Mouse (Mus musculus) stomach, embryonic 14.5 days (tissue): Measurements from ENCODE around the gene Add2. TPM values are rescaled to one million over a fixed set of nuclear protein-coding genes. Genes with fewer than 3 reads are reported as not detected.

Experiments
- ATAC-seq: fragments of 200-750 bp; cut with Nextera tagmentation; 2 replicates; pipeline ENCODE4 v1.8.0; 2017; ENCODE audit warnings: low read depth, moderate TSS enrichment; ENCODE audit not compliant: insufficient number of reproducible peaks, insufficient read depth, low FRiP score
- H3K27ac ChIP-seq: fragments of 300-500 bp; sonication (generic); 2 replicates; pipeline ENCODE4 v1.5.1; 2014; ENCODE audit warnings: mild to moderate bottlenecking, low read length, moderate library complexity, mixed read lengths
- H3K27me3 ChIP-seq: fragments of 300-500 bp; sonication (generic); 2 replicates; pipeline ENCODE4 v1.6.1; 2014; ENCODE audit warnings: low read length, control low read depth, mixed read lengths; ENCODE audit not compliant: control insufficient read depth, insufficient read depth
- H3K36me3 ChIP-seq: fragments of 300-500 bp; sonication (generic); 2 replicates; pipeline ENCODE4 v1.6.1; 2014; ENCODE audit warnings: mild to moderate bottlenecking, control low read depth, low read length, moderate library complexity, mixed read lengths; ENCODE audit not compliant: control insufficient read depth, insufficient read depth
- H3K4me1 ChIP-seq: fragments of 300-500 bp; sonication (generic); 2 replicates; pipeline ENCODE4 v1.6.1; 2014; ENCODE audit warnings: low read length, control low read depth, mixed read lengths; ENCODE audit not compliant: control insufficient read depth, insufficient read depth
- H3K4me2 ChIP-seq: fragments of 300-500 bp; sonication (generic); replicated peaks from 2 replicates; pipeline ENCODE4 v1.6.1; 2014; ENCODE audit warnings: low read depth, low read length, control low read depth
- H3K4me3 ChIP-seq: fragments of 300-500 bp; sonication (generic); 2 replicates; pipeline ENCODE4 v1.5.1; 2014; ENCODE audit warnings: low read depth, low read length, control low read depth
- H3K9ac ChIP-seq: fragments of 300-500 bp; sonication (generic); replicated peaks from 2 replicates; pipeline ENCODE4 v1.6.1; 2014; ENCODE audit warnings: low read depth, mild to moderate bottlenecking, control low read depth, low read length, moderate library complexity, mixed read lengths
- H3K9me3 ChIP-seq: fragments of 300-500 bp; sonication (generic); 2 replicates; pipeline ENCODE4 v1.6.1; 2016; ENCODE audit warnings: low read depth, low read length, control low read depth; ENCODE audit not compliant: control insufficient read depth
- WGBS: fragments of 180-500 bp; shearing (Covaris S2); extraction: QIAGEN DNeasy Blood & Tissue Kit; methylation state at CpG from one replicate; pipeline ENCODE4 v1.1.7; 2014; 5-methylcytosine and 5-hydroxymethylcytosine counted together
- polyA plus RNA-seq: library from polyadenylated mRNA; unstranded; fragments of >200 nt; fragmentation: Nextera tagmentation; extraction: Ambion mirVana; gene quantifications from 2 replicates; pipeline ENCODE4 v1.2.1, GENCODE M21; 2014

Add2 gene
- polyA plus RNA-seq, 1 experiment from 2014 or later = 7.7 TPM

DNA sequence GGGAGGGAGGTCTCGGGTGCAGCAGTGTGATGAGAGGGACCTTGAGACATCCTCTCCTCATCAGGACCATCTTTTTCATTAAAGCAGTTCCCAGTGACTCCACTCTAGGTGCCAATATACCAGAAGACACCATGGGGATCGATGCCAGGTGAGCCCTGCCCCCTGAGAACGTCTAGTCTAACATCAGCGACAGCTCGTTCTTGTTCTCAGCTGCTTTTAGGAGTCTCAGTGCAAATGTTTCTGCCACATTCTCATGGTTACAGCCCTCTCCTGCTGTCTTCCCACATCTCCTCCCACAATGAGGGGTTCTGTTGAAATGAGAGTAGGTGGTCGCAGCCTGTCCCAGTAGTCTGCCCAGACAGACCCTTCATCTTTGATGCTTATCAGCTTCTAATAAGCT lies 38.2 kb downstream of the Add2 start:
- Histone ChIP-seq H3K27ac (no peak overlapping the region), H3K9me3 (no peaks in the 10 kb centered on the region), H3K9ac (no peak overlapping the region), H3K36me3 (no peaks in the 10 kb centered on the region), H3K4me1 (no peaks in the 10 kb centered on the region), H3K4me2 (no peak overlapping the region), H3K4me3 (no peak overlapping the region), H3K27me3 (no peaks in the 10 kb centered on the region)
- ATAC-seq = no peak
- 85% methylated on average over 6 of the region's 6 CpGs for WGBS

GRCm38 (mm10) chr6:86067145-86067544 lies 38.7 kb downstream of the Add2 start:
- no peak overlapping the region for H3K4me3 ChIP-seq
- H3K9ac ChIP-seq = no peak overlapping the region
- no peak overlapping the region for H3K4me2 ChIP-seq
- H3K9me3 ChIP-seq = no peaks in the 10 kb centered on the region
- WGBS = 57% methylated on average over 5 of the region's 5 CpGs
- no peaks in the 10 kb centered on the region for H3K4me1 ChIP-seq
- no peaks in the 10 kb centered on the region for H3K36me3 ChIP-seq
- no peak for ATAC-seq
- H3K27ac ChIP-seq = no peak overlapping the region
- H3K27me3 ChIP-seq = no peaks in the 10 kb centered on the region

GRCm38 (mm10) chr6:86069009-86069408 lies 40.5 kb downstream of the Add2 start:
- ATAC-seq = no peak
- H3K4me3 ChIP-seq = no peak overlapping the region
- no peak overlapping the region for H3K4me2 ChIP-seq
- no peaks in the 10 kb centered on the region for H3K9me3 ChIP-seq
- no peak overlapping the region for H3K27ac ChIP-seq
- 73% methylated on average over 5 of the region's 5 CpGs for WGBS
- H3K27me3 ChIP-seq = no peaks in the 10 kb centered on the region
- no peaks in the 10 kb centered on the region for H3K4me1 ChIP-seq
- H3K9ac ChIP-seq = no peak overlapping the region
- no peaks in the 10 kb centered on the region for H3K36me3 ChIP-seq

DNA sequence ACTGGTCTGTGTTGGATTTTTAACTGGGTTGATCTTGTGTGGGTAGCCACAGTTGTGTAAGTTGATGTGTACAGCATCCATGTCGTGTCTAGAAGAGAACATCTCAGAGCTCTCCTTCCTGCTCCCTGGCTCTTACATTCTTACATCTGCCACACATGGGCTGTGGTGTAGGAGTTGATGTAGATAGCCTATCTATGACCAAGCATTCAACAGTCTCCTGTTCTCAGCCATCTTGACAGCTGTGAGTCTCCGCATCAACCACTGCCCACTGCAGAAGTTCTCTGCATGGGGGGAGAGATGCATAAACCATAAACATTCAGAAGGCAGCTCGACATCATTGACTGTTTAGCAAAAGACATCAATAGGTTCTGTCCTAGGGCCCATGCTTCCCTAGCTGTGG lies 41.4 kb downstream of the Add2 start:
- Histone ChIP-seq H3K4me2 (no peak overlapping the region), H3K4me1 (no peaks in the 10 kb centered on the region), H3K36me3 (no peaks in the 10 kb centered on the region), H3K9me3 (no peaks in the 10 kb centered on the region), H3K4me3 (no peak overlapping the region), H3K27ac (no peak overlapping the region), H3K9ac (no peak overlapping the region), H3K27me3 (no peaks in the 10 kb centered on the region)
- 89% methylated on average over 3 of the region's 3 CpGs for WGBS
- no peak for ATAC-seq

GRCm38 (mm10) chr6:86070277-86070676 lies 41.8 kb downstream of the Add2 start:
- H3K4me2 ChIP-seq = no peak overlapping the region
- no peaks in the 10 kb centered on the region for H3K36me3 ChIP-seq
- no peak overlapping the region for H3K9ac ChIP-seq
- no peak for ATAC-seq
- no peak overlapping the region for H3K27ac ChIP-seq
- no peak overlapping the region for H3K4me3 ChIP-seq
- H3K4me1 ChIP-seq = no peaks in the 10 kb centered on the region
- H3K27me3 ChIP-seq = no peaks in the 10 kb centered on the region
- H3K9me3 ChIP-seq = no peaks in the 10 kb centered on the region
- WGBS = 72% methylated on average over 7 of the region's 7 CpGs

- H3K36me3 ChIP-seq = no peaks in the 10 kb centered on the region
- no peak overlapping the region for H3K4me3 ChIP-seq
- no peak overlapping the region for H3K4me2 ChIP-seq
- H3K27ac ChIP-seq = no peak overlapping the region
- 84% methylated on average over 3 of the region's 3 CpGs for WGBS
- no peak for ATAC-seq
- H3K27me3 ChIP-seq = no peaks in the 10 kb centered on the region
- H3K9ac ChIP-seq = no peak overlapping the region
- H3K4me1 ChIP-seq = no peaks in the 10 kb centered on the region
- no peaks in the 10 kb centered on the region for H3K9me3 ChIP-seq
Observed at GRCm38 (mm10) chr6:86073882-86074281, 45.4 kb downstream of the Add2 start.

DNA sequence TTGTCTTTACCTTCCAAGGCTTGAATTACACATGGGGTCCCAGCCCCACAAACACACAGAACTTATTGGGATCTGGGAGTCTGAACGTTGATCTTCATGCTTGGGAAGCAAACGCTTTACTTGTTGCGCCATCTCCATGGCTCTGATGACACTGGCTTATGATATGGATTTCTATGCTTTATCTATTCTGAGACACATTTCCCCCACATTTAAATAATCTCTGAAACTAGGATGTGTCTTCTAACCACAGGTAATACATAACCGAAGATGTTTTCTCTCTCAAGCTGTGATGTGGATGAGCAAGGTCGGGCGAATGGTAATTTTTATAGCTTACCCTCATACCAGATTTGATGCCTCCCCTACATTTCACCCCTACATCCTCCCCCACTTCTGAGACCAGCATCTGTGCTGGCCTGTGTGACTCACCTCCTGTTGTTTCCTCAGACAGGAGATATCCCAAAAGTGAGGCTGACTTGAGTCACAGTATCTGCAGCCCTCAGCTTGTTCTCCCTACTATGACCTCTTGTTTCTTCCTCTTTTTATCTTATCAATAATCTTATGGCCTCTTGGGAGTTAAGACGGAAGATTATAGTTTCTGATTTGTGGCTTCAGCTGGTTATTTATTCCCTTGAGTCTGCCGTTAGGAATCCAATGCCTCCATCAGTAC lies 46.2 kb downstream of the Add2 start:
- no peak for ATAC-seq
- H3K4me3 ChIP-seq = no peak overlapping the region
- no peaks in the 10 kb centered on the region for H3K4me1 ChIP-seq
- no peak overlapping the region for H3K9ac ChIP-seq
- no peaks in the 10 kb centered on the region for H3K36me3 ChIP-seq
- no peaks in the 10 kb centered on the region for H3K27me3 ChIP-seq
- H3K27ac ChIP-seq = no peak overlapping the region
- no peaks in the 10 kb centered on the region for H3K9me3 ChIP-seq
- WGBS = 72% methylated on average over 8 of the region's 8 CpGs
- no peak overlapping the region for H3K4me2 ChIP-seq

GRCm38 (mm10) chr6:86076525-86076924 lies 48.0 kb downstream of the Add2 start:
- H3K4me2 ChIP-seq = no peak overlapping the region
- WGBS = 83% methylated on average over 2 of the region's 2 CpGs
- no peak for ATAC-seq
- H3K27me3 ChIP-seq = no peaks in the 10 kb centered on the region
- H3K4me1 ChIP-seq = no peaks in the 10 kb centered on the region
- no peak overlapping the region for H3K9ac ChIP-seq
- no peak overlapping the region for H3K27ac ChIP-seq
- H3K4me3 ChIP-seq = no peak overlapping the region
- H3K36me3 ChIP-seq = no peaks in the 10 kb centered on the region
- no peaks in the 10 kb centered on the region for H3K9me3 ChIP-seq

DNA sequence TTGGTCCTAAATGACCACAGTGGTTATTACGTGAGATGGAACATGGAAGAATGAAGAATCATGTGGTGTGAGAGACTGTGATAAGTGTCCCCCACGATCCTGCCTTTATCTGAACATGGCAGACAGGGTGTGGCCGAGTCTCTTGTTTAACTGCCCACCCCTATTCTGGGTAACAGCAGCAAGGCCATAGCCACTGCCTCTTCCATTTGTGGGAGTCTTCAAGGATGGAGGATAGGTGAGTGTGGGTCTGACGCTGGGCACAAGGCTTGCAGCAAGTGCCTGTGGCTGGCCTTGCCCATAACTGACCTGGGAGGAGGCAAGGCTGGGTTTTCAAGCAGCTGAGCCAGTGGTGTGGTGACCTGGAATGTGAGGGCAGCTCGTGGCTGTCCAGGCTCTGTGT lies 49.4 kb downstream of the Add2 start:
- Histone ChIP-seq H3K9me3 (no peaks in the 10 kb centered on the region), H3K27me3 (no peaks in the 10 kb centered on the region), H3K4me1 (no peaks in the 10 kb centered on the region), H3K9ac (no peak overlapping the region), H3K4me2 (no peak overlapping the region), H3K4me3 (no peak overlapping the region), H3K36me3 (no peaks in the 10 kb centered on the region), H3K27ac (no peak overlapping the region)
- WGBS = 70% methylated on average over 5 of the region's 5 CpGs
- ATAC-seq = peak; percentile 77; the same call in 1 of the 2 replicates
